Mouse (Mus musculus): ENCODE data around the gene Sertad3. TPM values are rescaled to one million over a fixed set of nuclear protein-coding genes. Genes with fewer than 3 reads are reported as not detected.

Gene Sertad3
- total and polyA plus RNA-seq, 3 experiments, result 2.0 to 6.7 TPM; not detected in 1

DNA sequence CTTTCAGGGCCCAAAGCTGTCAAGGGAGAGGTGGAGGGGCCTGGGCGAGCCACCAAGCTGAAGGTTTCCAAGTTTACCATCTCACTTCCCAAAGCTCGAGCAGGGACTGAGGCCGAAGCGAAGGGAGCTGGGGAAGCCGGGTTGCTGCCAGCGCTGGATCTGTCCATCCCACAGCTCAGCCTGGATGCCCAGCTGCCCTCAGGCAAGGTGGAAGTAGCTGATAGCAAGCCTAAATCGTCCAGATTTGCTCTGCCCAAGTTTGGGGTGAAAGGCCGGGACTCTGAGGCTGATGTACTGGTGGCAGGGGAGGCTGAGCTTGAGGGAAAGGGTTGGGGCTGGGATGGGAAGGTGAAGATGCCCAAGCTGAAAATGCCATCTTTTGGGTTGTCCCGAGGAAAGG is 44.7 kb downstream of the Sertad3 start:
- H3K27me3 ChIP-seq (ENCODE audit: control insufficient read depth in 1 of 2, insufficient read depth in 2 of 2, low read length in 2 of 2), result no peaks in the 10 kb centered on the region
- no peak overlapping the region for H3K4me3 ChIP-seq (ENCODE audit: control insufficient read depth in 1 of 2, insufficient read depth in 1 of 2, low read depth in 2 of 2, low read length in 2 of 2)
- no peaks in the 10 kb centered on the region for H3K79me2 ChIP-seq (ENCODE audit: control insufficient read depth, insufficient read depth, low read length, poor library complexity)
- no peaks in the 10 kb centered on the region for H3K36me3 ChIP-seq (ENCODE audit: control insufficient read depth in 1 of 2, insufficient read depth in 2 of 2, low read length in 2 of 2)
- no peak overlapping the region for H3K9ac ChIP-seq (ENCODE audit: control insufficient read depth, low read depth, low read length, poor library complexity, severe bottlenecking)
- no peaks in the 10 kb centered on the region for H3K9me3 ChIP-seq (replicated peaks; ENCODE audit: insufficient read depth, low read length)
- no peak overlapping the region for H3K27ac ChIP-seq (ENCODE audit: control insufficient read depth, low read depth, low read length)
- H3K4me1 ChIP-seq (ENCODE audit: control insufficient read depth in 1 of 2, insufficient read depth in 2 of 2, low read length in 2 of 2), result 0 out of 4 replicates have a peak, but pooled peaks cover 0 to 3% of the 10 kb centered on the region in 2 experiments
- DNase-seq (ENCODE audit: low read depth, low spot score), result no peak
- TF ChIP-seq POLR2A (IDR thresholded peaks at IDR 0.05; ENCODE audit: control insufficient read depth in 1 of 2, insufficient read depth in 1 of 2, low read depth in 1 of 2, low read length in 2 of 2, poor library complexity in 1 of 2) (no peak), TBP (IDR thresholded peaks at IDR 0.05; ENCODE audit: low read depth, low read length) (no peak), USF2 (IDR thresholded peaks at IDR 0.05; ENCODE audit: borderline replicate concordance in 1 of 2, insufficient read depth in 1 of 2, low read depth in 1 of 2, low read length in 2 of 2) (no peak), MAZ (IDR thresholded peaks at IDR 0.05; ENCODE audit: low read depth, low read length) (no peak), SMC3 (IDR thresholded peaks at IDR 0.05; ENCODE audit: low read depth, low read length) (no peak), GABPA (IDR thresholded peaks at IDR 0.05; ENCODE audit: low read depth, low read length) (no peak), NRF1 (IDR thresholded peaks at IDR 0.05; ENCODE audit: insufficient read depth, low read depth, low read length, poor library complexity, severe bottlenecking) (no peak), NELFE (IDR thresholded peaks at IDR 0.05; ENCODE audit: low read depth, low read length) (no peak), ZMIZ1 (IDR thresholded peaks at IDR 0.05; ENCODE audit: low read depth, low read length) (no peak), CHD2 (IDR thresholded peaks at IDR 0.05; ENCODE audit: low read length) (no peak), TAL1 (IDR thresholded peaks at IDR 0.05; ENCODE audit: low read length) (no peak), ZKSCAN1 (IDR thresholded peaks at IDR 0.05; ENCODE audit: low read depth, low read length) (no peak), HCFC1 (IDR thresholded peaks at IDR 0.05; ENCODE audit: low read depth, low read length) (no peak), E2F4 (IDR thresholded peaks at IDR 0.05; ENCODE audit: borderline replicate concordance, low read depth, low read length) (no peak), POLR2AphosphoS2 (IDR thresholded peaks at IDR 0.05; ENCODE audit: low read length) (no peak), MXI1 (IDR thresholded peaks at IDR 0.05; ENCODE audit: low read depth, low read length) (no peak), RCOR1 (IDR thresholded peaks at IDR 0.05; ENCODE audit: low read depth, low read length) (no peak), EP300 (IDR thresholded peaks at IDR 0.05; ENCODE audit: low read depth in 1 of 2, low read length in 2 of 2) (no peak), MEF2A (IDR thresholded peaks at IDR 0.05; ENCODE audit: extremely low read depth, insufficient replicate concordance, low read depth, low read length, poor library complexity, severe bottlenecking) (no peak), TCF12 (IDR thresholded peaks at IDR 0.05; ENCODE audit: low read depth, low read length) (no peak)

DNA sequence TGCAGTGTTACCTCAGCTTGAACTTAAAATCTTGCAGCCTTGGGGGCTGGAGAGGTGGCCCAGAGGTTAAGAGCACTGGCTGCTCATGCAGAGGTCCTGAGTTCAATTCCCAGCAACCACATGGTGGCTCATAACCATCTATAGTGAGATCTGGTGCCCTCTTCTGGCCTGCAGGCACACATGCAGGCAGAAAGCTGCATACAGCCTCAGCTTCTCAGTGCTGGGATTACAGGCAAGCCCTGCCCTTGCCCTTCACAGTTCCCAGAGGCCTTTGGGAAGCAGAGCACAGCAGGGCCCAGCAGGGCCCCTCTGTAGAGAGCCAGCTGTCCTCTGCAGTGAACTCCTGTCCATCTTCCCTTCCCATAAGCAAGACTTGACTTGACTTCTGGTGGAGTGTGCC is 46.5 kb downstream of the Sertad3 start:
- H3K36me3 ChIP-seq (ENCODE audit: control insufficient read depth in 1 of 2, insufficient read depth in 2 of 2, low read length in 2 of 2), result no peaks in the 10 kb centered on the region

More for the DNA sequence above, 46.5 kb downstream of the Sertad3 start:
- no peaks in the 10 kb centered on the region for H3K79me2 ChIP-seq (ENCODE audit: control insufficient read depth, insufficient read depth, low read length, poor library complexity)
- TF ChIP-seq RAD21 (IDR thresholded peaks at IDR 0.05; ENCODE audit: low read depth, low read length) (peak; percentile 38), USF2 (IDR thresholded peaks at IDR 0.05; ENCODE audit: borderline replicate concordance in 1 of 2, insufficient read depth in 1 of 2, low read depth in 1 of 2, low read length in 2 of 2) (no peak), E2F4 (IDR thresholded peaks at IDR 0.05; ENCODE audit: borderline replicate concordance, low read depth, low read length) (no peak), MEF2A (IDR thresholded peaks at IDR 0.05; ENCODE audit: extremely low read depth, insufficient replicate concordance, low read depth, low read length, poor library complexity, severe bottlenecking) (no peak), CTCF (IDR thresholded peaks at IDR 0.05 in 2 of 3, conservative IDR thresholded peaks at IDR 0.05 in 1 of 3; ENCODE audit: control insufficient read depth in 1 of 3, insufficient read depth in 1 of 3, low read depth in 2 of 3, low read length in 3 of 3, poor library complexity in 1 of 3, severe bottlenecking in 1 of 3) (peak; percentile 12 to 56 (median 48); a peak in 5 of 6 replicates), KAT2A (conservative IDR thresholded peaks at IDR 0.05; ENCODE audit: low read depth, low read length) (no peak), SMC3 (IDR thresholded peaks at IDR 0.05; ENCODE audit: low read depth, low read length) (peak; percentile 38), MYC (IDR thresholded peaks at IDR 0.05; ENCODE audit: low read depth, low read length) (0 out of 2 replicates have a peak, but pooled peaks have one; percentile 33)
- H3K9ac ChIP-seq (ENCODE audit: control insufficient read depth, low read depth, low read length, poor library complexity, severe bottlenecking), result no peak overlapping the region
- DNase-seq (ENCODE audit: low read depth, low spot score), result peak; percentile 43
- no peaks in the 10 kb centered on the region for H3K27me3 ChIP-seq (ENCODE audit: control insufficient read depth in 1 of 2, insufficient read depth in 2 of 2, low read length in 2 of 2)
- H3K9me3 ChIP-seq (replicated peaks; ENCODE audit: insufficient read depth, low read length), result no peaks in the 10 kb centered on the region
- 0 out of 4 replicates have a peak, but pooled peaks cover 0 to 3% of the 10 kb centered on the region in 2 experiments for H3K4me1 ChIP-seq (ENCODE audit: control insufficient read depth in 1 of 2, insufficient read depth in 2 of 2, low read length in 2 of 2)
- no peak overlapping the region for H3K4me3 ChIP-seq (ENCODE audit: control insufficient read depth in 1 of 2, insufficient read depth in 1 of 2, low read depth in 2 of 2, low read length in 2 of 2)
- H3K27ac ChIP-seq (ENCODE audit: control insufficient read depth, low read depth, low read length), result no peak overlapping the region
